Comparison of ENCODE assay signal across 8 mouse cellular contexts in genomic region chr17:56990115-56990746, GRCm38 (mm10). TPM values are rescaled to one million over a fixed set of nuclear protein-coding genes. Genes with fewer than 3 reads are reported as not detected.
DNase-seq lines count a peak whose midpoint lies in the region; ATAC-seq lines count a peak whose summit lies in the region.

Clpp (plus strand) TSS chr17:56990305.

- peaks cover 6% of the 10 kb centered on the region in 2 experiments; a peak in 3 of 4 replicates for H3K4me1 ChIP-seq in heart, embryonic 14.5 days (ENCODE audit: control insufficient read depth in 2 of 2, insufficient read depth in 2 of 2, low read length in 2 of 2)
- peaks cover 21% of the 10 kb centered on the region for H3K4me1 ChIP-seq in liver, embryonic 13.5 days (replicated peaks)
- H3K4me1 ChIP-seq in stomach, embryonic 16.5 days (ENCODE audit: control insufficient read depth, insufficient read depth, low read length): peaks cover 7% of the 10 kb centered on the region

- peak; percentile 90 for DNase-seq in c-Kit-negative CD71-positive TER-119-positive erythroid progenitor cells, embryonic 14.5 days (ENCODE audit: low read depth, low spot score)
- DNase-seq in fibroblast of lung, adult 2 months (ENCODE audit: low read depth): peak; percentile 92
- peak; percentile 96 for DNase-seq in kidney, postnatal 14 days
- peak; percentile 92 for DNase-seq in liver, embryonic 13.5 days
- peak; percentile 93 for DNase-seq in neural tube, embryonic 10.5 days (ENCODE audit: extremely low spot score, low spot score)

- no peaks in the 10 kb centered on the region for H3K27me3 ChIP-seq in heart, embryonic 14.5 days (ENCODE audit: control insufficient read depth, insufficient read depth, low read length)
- H3K27me3 ChIP-seq in liver, embryonic 13.5 days: no peaks in the 10 kb centered on the region
- no peaks in the 10 kb centered on the region for H3K27me3 ChIP-seq in stomach, embryonic 16.5 days (ENCODE audit: control insufficient read depth, insufficient read depth, low read length)

- H3K9me3 ChIP-seq in heart, embryonic 14.5 days (ENCODE audit: control insufficient read depth, low read length): no peaks in the 10 kb centered on the region
- no peaks in the 10 kb centered on the region for H3K9me3 ChIP-seq in liver, embryonic 13.5 days (replicated peaks)
- no peaks in the 10 kb centered on the region for H3K9me3 ChIP-seq in stomach, embryonic 16.5 days (replicated peaks; ENCODE audit: control insufficient read depth, low read length)

- peak within 1 kb of the TSS; percentile 92 for H3K9ac ChIP-seq in heart, embryonic 14.5 days (ENCODE audit: low read length)
- H3K9ac ChIP-seq in liver, embryonic 13.5 days: peak within 1 kb of the TSS; percentile 82
- peak within 1 kb of the TSS; percentile 93 for H3K9ac ChIP-seq in stomach, embryonic 16.5 days (ENCODE audit: low read length)

- H3K27ac ChIP-seq in heart, embryonic 14.5 days (replicated peaks in 1 of 2; ENCODE audit: control insufficient read depth in 1 of 2, insufficient read depth in 1 of 2, low read depth in 2 of 2, low read length in 2 of 2): peak within 1 kb of the TSS; percentile 73 to 75
- peak within 1 kb of the TSS; percentile 71 for H3K27ac ChIP-seq in liver, embryonic 13.5 days
- peak within 1 kb of the TSS; percentile 87 for H3K27ac ChIP-seq in stomach, embryonic 16.5 days (ENCODE audit: low read length)

- peaks cover 36% of the 10 kb centered on the region for H3K36me3 ChIP-seq in heart, embryonic 14.5 days (ENCODE audit: control insufficient read depth, insufficient read depth, low read length)
- peaks cover 42% of the 10 kb centered on the region for H3K36me3 ChIP-seq in liver, embryonic 13.5 days
- H3K36me3 ChIP-seq in stomach, embryonic 16.5 days (ENCODE audit: control insufficient read depth, insufficient read depth, low read length): peaks cover 12% of the 10 kb centered on the region; the same call in 1 of the 2 replicates

- H3K4me2 ChIP-seq in heart, embryonic 14.5 days (ENCODE audit: low read length): peak within 1 kb of the TSS; percentile 93
- H3K4me2 ChIP-seq in liver, embryonic 13.5 days: peak within 1 kb of the TSS; percentile 86
- peak within 1 kb of the TSS; percentile 69 for H3K4me2 ChIP-seq in stomach, embryonic 16.5 days (ENCODE audit: low read depth, low read length)

- WGBS in heart, embryonic 14.5 days: under 1% methylated on average over 52 of the region's 52 CpGs
- under 1% methylated on average over 52 of the region's 52 CpGs for WGBS in liver, embryonic 13.5 days (ENCODE audit: insufficient replicate concordance)
- WGBS in stomach, embryonic 16.5 days: under 1% methylated on average over 52 of the region's 52 CpGs

- peak; percentile 99 for ATAC-seq in CD4-positive, CD25-positive, alpha-beta regulatory T cell, adult 4 months
- ATAC-seq in heart, embryonic 14.5 days (ENCODE audit: insufficient number of reproducible peaks, insufficient read depth, low FRiP score, low read depth): peak; percentile 93
- ATAC-seq in liver, embryonic 13.5 days (ENCODE audit: low read depth): peak; percentile 96
- peak; percentile 97 for ATAC-seq in stomach, embryonic 16.5 days (ENCODE audit: insufficient read depth, low FRiP score)

- peak within 1 kb of the TSS; percentile 76 to 83 for H3K4me3 ChIP-seq in heart, embryonic 14.5 days (ENCODE audit: control insufficient read depth in 1 of 2, insufficient read depth in 1 of 2, low read depth in 1 of 2, low read length in 2 of 2)
- H3K4me3 ChIP-seq in liver, embryonic 13.5 days (replicated peaks): peak within 1 kb of the TSS; percentile 74
- H3K4me3 ChIP-seq in stomach, embryonic 16.5 days (replicated peaks; ENCODE audit: low read length): peak within 1 kb of the TSS; percentile 94

RNA-seq across cellular contexts. Expression of gene Clpp, which starts in this region (rescaled TPM):
- polyA plus RNA-seq in CD4-positive, CD25-positive, alpha-beta regulatory T cell, adult 4 months (2017; shearing (Covaris generic)): 100 to 1,000 TPM; 108 to 110 TPM
- polyA plus RNA-seq in heart, embryonic 14.5 days (2014; fragmentation: Nextera tagmentation; extraction: Ambion mirVana): 120 and 128 TPM in 2 replicates
- polyA plus RNA-seq in liver, embryonic 13.5 days (2015; fragmentation: Nextera tagmentation; extraction: Ambion mirVana): 88.2 and 100.0 TPM in 2 replicates
- 129 and 130 TPM in 2 replicates for polyA plus RNA-seq in stomach, embryonic 16.5 days (2015; fragmentation: Nextera tagmentation; extraction: Ambion mirVana)

Comparison
In these comparisons a context has a peak if more than half of its experiments do, and no peak if none do; other contexts are left out.
1. Peak in every context shown above with its lines: DNase-seq, ATAC-seq, H3K4me3 ChIP-seq and H3K27ac ChIP-seq.